Mouse (Mus musculus) E14TG2a.4 (cell line): ENCODE measurements around the gene Mbnl1.
"Not testable (repeated sequence)": the region's sequence is repeated elsewhere in the genome, so short reads cannot be mapped to it uniquely, and the experiment has no call there.

Experiments
- H3K27me3 ChIP-seq: 2 replicates; pipeline ENCODE4 v1.6.1; 2014; ENCODE audit warnings: low read length, control low read depth; ENCODE audit not compliant: insufficient read depth
- H3K36me3 ChIP-seq: 2 replicates; pipeline ENCODE4 v1.6.1; 2014; ENCODE audit warnings: low read length, control low read depth; ENCODE audit not compliant: insufficient read depth
- H3K4me1 ChIP-seq: replicated peaks from 2 replicates; pipeline ENCODE4 v1.6.1; 2014; ENCODE audit warnings: low read depth, low read length, control low read depth
- H3K4me3 ChIP-seq: replicated peaks from 2 replicates; pipeline ENCODE4 v1.5.1; 2014; ENCODE audit warnings: mild to moderate bottlenecking, low read length
- H3K9me3 ChIP-seq: 2 replicates; pipeline ENCODE4 v1.6.1; 2014; ENCODE audit warnings: low read length, control low read depth
- CTCF ChIP-seq: conservative IDR thresholded peaks from 2 replicates; pipeline ENCODE4 v1.5.1; 2014; ENCODE audit warnings: low read length
- NANOG ChIP-seq: IDR thresholded peaks from 2 replicates; pipeline ENCODE4 v1.6.1; 2014; ENCODE audit warnings: borderline replicate concordance, low read length, mixed read lengths
- POU5F1 ChIP-seq: IDR thresholded peaks from 2 replicates; pipeline ENCODE4 v1.6.1; 2014; ENCODE audit warnings: low read length, borderline replicate concordance

The Mbnl1 gene

DNA sequence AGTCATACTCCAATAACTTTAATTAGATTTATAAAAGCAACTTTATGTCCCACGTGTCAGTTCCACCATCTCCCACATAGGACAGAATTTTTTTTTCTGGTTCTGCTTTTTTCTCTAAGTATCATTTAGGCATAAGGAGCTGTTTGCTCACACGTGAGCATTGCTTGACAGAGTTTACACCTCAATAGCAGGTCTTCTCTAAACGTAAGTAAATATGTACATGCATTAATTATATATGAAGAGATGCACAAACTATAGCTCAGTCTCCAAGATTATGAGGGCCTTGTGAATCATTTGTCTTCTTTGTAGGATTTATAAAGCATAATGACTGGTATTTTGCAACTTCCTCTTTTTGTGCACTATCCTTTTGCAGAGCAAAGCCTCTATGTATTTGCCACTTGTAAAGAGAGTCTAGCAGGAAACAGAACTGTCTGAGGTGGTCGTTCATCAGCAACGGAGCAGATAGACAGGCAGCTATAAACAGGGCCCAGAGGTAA lies at the start of gene Mbnl1:
Mbnl1 (plus strand) TSS at position 150 of the 497 bp plus-strand sequence.
- Histone ChIP-seq H3K4me3 (no peak within 1 kb of the TSS), H3K27me3 (no peaks in the 10 kb centered on the region), H3K36me3 (no peaks in the 10 kb centered on the region), H3K9me3 (no peaks in the 10 kb centered on the region), H3K4me1 (no peaks in the 10 kb centered on the region)
- no peak for TF ChIP-seq CTCF
- no peak for TF ChIP-seq POU5F1
- no peak for TF ChIP-seq NANOG

DNA sequence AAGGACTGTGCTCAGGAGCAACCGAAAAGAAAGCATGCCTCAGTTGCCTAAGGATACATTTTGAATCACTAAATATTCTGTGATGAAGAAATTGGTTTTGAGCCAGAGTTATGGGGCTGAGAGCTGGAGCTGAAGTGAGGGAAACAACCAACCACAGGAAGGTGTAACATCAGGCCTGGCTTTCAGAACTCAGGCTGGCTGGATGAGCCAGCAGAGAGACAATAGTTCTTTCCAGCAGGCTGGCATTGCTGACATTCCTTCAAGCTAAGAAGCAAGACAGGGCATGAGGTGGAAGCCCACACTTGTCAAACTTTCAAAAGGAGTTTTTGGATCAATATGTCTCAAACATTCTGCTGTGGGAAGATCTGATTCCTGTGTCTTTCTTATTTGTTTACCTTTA lies 48.5 kb upstream of the Mbnl1 start:
- Histone ChIP-seq H3K4me3 (no peak overlapping the region), H3K4me1 (no peaks in the 10 kb centered on the region), H3K27me3 (no peaks in the 10 kb centered on the region), H3K36me3 (no peaks in the 10 kb centered on the region), H3K9me3 (no peaks in the 10 kb centered on the region)
- no peak for TF ChIP-seq NANOG
- no peak for TF ChIP-seq POU5F1
- no peak for TF ChIP-seq CTCF

DNA sequence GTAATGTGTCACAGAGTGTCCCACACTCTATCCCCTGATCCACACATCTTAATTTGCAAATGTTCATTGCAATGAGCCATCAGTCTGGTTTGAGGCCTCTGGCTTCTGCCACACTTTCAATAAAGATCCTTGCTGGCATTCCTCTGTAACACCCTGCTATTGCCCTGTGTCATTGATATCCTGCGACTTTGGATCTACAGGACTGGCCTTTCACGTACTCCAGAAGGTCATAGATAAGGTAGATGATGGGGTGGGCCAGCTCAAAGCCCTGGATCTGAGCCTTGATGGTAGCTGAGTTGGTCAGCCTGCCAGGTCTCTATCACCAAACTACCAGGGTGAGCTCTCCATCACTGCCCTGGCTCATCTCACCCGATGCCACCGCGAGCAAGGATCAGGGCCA lies 43.6 kb upstream of the Mbnl1 start:
- Histone ChIP-seq H3K36me3 (no peaks in the 10 kb centered on the region), H3K9me3 (no peaks in the 10 kb centered on the region), H3K27me3 (no peaks in the 10 kb centered on the region), H3K4me1 (no peaks in the 10 kb centered on the region), H3K4me3 (no peak overlapping the region)
- no peak for TF ChIP-seq POU5F1
- TF ChIP-seq CTCF = no peak
- TF ChIP-seq NANOG = no peak

DNA sequence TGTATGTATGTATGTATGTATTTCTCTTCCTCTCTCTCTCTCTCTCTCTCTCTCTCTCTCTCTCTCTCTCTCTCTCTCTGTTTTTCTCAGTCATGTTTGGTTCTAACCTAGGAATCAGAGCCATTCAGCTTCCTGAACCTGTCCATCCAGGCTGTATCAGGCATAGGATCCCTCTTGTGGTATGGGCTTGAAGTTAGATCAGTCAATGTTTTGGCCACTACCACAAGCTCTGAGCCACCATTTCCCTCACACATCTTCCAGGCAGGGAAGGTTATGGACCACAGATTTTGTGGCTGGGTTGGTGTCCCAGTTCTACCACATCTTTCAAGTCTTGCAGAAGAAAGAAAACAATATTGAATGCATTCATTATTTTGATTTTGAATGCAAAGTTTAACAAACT lies 35.4 kb upstream of the Mbnl1 start:
- no peaks in the 10 kb centered on the region for H3K27me3 ChIP-seq
- H3K36me3 ChIP-seq = no peaks in the 10 kb centered on the region
- no peaks in the 10 kb centered on the region for H3K9me3 ChIP-seq
- H3K4me1 ChIP-seq = no peaks in the 10 kb centered on the region
- no peak overlapping the region for H3K4me3 ChIP-seq
- TF ChIP-seq NANOG (no peak), CTCF (no peak), POU5F1 (no peak)

DNA sequence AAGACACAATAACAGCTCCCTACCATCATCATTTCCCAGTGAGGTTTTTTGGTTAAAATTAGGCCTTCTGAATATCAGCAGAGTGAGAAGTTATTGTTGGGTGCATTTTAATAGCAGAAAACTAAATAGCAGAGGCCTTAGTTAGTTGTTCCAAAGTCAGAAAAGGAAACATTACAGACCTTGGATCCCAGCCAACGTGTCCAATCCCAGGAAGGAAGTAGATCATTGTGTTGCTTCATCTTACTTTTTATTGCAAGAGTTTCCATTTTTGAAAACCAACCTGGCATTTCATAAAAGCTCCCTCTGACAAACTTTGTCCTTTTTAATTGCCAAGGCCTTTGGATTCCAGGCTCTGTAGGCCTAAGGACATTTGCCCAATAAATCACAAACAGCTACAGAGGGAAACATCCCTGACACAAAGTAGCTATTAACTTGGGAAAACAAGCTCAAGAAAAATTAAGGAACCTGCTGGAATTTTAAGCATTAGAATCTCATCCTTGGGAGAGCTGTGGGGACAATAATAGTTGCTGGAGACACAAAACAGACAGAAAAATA lies 34.9 kb upstream of the Mbnl1 start:
- Histone ChIP-seq H3K4me3 (no peak overlapping the region), H3K9me3 (no peaks in the 10 kb centered on the region), H3K36me3 (no peaks in the 10 kb centered on the region), H3K4me1 (no peaks in the 10 kb centered on the region), H3K27me3 (no peaks in the 10 kb centered on the region)
- TF ChIP-seq CTCF (no peak), NANOG (no peak), POU5F1 (no peak)

DNA sequence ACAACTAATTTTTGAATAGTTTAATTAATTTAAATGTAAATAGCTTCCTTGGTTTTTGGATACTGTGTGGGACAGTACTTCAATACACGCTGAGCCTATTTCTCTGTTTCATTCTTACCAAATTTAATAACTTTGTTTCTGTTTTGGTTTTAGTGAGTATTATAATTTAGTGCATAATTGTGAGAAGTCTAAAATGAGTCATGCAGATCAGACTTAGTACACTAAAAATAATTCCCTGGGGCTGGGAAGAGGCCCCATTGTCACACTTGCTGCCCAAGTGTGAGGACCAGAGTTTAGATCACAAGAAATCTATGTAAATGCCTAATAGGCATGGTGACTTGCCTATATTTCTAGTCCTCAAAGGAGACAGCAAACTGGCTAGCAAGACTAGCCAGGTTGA lies 33.9 kb upstream of the Mbnl1 start:
- Histone ChIP-seq H3K27me3 (no peaks in the 10 kb centered on the region), H3K4me1 (no peaks in the 10 kb centered on the region), H3K36me3 (no peaks in the 10 kb centered on the region), H3K9me3 (no peaks in the 10 kb centered on the region), H3K4me3 (no peak overlapping the region)
- TF ChIP-seq CTCF (no peak), POU5F1 (no peak), NANOG (no peak)

DNA sequence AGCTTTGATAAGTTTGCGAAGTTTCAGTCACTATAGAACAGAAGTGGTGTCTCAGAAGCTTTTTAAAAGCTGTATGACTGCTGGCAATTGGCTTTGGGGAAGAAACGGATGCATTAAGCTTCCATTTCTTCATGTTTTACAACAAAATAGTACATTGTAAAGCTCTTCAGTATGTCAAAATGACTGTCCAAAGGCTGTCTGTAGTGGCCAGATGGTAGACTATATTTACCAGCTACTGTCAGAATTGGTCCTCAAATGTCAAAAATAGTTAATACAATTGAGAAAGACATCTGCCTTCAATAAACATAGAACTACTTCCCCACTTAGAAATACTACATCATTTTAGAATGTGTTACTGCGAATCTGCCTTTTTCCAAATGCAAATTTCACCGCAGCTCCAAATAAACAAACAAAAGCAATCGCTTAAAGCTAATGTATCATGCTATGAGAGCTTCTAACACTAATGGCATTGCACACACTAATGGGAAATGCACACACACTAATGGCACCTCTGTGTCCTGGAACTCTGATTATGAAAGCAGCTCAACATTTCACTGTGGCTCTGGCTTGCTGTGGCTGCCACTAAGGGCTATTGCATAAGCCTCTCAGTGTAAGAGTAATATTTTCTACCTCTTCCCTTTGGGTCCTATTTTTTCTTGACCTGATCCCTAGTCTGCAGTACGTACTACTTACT lies 10.7 kb upstream of the Mbnl1 start:
- Histone ChIP-seq H3K4me3 (no peak overlapping the region), H3K36me3 (no peaks in the 10 kb centered on the region), H3K9me3 (no peaks in the 10 kb centered on the region), H3K4me1 (no peaks in the 10 kb centered on the region), H3K27me3 (no peaks in the 10 kb centered on the region)
- TF ChIP-seq POU5F1 (no peak), CTCF (no peak), NANOG (no peak)

DNA sequence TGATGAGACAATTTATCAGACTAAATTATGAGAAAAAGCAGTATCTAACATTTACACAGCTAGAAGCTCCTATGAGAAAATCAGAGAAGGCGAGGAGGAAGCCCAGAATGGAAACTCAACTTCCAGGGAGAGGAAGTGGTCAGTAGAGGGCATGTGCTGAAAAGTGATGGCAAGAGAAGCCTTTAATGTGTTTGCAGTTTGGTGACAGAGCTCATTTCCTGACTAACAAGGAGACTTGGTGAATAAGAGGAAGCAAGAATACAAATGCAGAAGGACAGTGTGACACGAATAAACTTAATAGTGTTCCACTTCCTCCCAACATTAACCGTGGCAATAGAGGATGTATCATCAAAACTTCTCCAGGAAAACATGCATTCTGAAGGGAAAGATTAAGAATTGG lies 4.0 kb upstream of the Mbnl1 start:
- not testable (repeated sequence) for H3K27me3 ChIP-seq, H3K9me3 ChIP-seq, H3K4me3 ChIP-seq, H3K4me1 ChIP-seq, H3K36me3 ChIP-seq

DNA sequence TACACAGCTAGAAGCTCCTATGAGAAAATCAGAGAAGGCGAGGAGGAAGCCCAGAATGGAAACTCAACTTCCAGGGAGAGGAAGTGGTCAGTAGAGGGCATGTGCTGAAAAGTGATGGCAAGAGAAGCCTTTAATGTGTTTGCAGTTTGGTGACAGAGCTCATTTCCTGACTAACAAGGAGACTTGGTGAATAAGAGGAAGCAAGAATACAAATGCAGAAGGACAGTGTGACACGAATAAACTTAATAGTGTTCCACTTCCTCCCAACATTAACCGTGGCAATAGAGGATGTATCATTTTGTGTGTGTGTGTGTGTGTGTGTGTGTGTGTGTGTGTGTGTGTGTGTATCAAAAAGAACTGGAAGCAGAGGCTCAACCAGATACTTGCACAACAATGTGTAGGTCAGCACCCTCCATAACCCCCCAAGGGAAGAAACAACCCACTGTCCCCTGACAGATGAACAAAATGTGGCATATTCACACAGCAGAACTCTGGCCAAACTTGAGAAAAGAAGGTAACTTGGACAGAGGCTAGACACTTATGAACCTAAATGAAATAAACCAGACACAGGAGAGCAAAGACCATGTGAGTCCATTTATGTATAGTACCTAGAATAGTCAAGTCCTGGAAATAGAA lies 3.3 kb upstream of the Mbnl1 start:
- not testable (repeated sequence) for H3K4me3 ChIP-seq, H3K9me3 ChIP-seq, H3K36me3 ChIP-seq, H3K4me1 ChIP-seq, H3K27me3 ChIP-seq
